Mouse (Mus musculus) left cerebral cortex, postnatal 36 days (tissue): ENCODE data around the gene Megf8. TPM values are rescaled to one million over a fixed set of nuclear protein-coding genes. Genes with fewer than 3 reads are reported as not detected.

ENCODE experiments used
- DNase-seq, 2 experiments: peaks; one replicate each; pipeline ENCODE4 v3.0.0; 2021 to 2022; ENCODE audit warnings: low spot score in 2 of 2, mixed read lengths in 1 of 2
- intact Hi-C: fragments of 180-260 bp; cut with DNase I; formaldehyde crosslinking; loops from one replicate; pipeline ENCODE4 v1.15.1; 2025
- total RNA-seq, 2 experiments: library from RNA; stranded (reverse); gene quantifications; 2 replicates each; pipeline ENCODE4 v1.2.3; 2021

Megf8 gene
- total RNA-seq, 2 experiments from 2014 or later, result 108 to 110 TPM

DNA sequence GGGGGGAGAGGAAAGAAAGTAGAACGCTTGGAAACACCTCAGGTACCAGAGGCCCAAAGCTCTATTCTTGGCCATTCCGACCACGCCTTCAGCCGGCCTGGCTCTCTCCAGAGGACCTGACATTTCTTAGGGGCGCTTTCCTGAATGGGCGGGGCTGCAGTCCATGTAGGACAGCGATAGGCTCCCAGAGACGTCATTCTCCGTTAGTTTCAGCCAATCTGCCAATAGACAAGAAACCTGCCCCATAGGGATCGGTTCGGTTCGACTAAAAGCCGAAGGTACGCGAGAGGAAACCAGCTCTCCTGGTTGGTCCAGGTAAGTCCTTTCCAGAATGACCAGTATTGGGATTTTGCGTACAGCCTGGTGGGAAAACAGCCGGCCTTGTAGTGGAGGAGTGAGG, 59.6 kb downstream of the Megf8 start:
- peak; percentile 88 to 90 for DNase-seq
- intact Hi-C loops, result no loop called here

DNA sequence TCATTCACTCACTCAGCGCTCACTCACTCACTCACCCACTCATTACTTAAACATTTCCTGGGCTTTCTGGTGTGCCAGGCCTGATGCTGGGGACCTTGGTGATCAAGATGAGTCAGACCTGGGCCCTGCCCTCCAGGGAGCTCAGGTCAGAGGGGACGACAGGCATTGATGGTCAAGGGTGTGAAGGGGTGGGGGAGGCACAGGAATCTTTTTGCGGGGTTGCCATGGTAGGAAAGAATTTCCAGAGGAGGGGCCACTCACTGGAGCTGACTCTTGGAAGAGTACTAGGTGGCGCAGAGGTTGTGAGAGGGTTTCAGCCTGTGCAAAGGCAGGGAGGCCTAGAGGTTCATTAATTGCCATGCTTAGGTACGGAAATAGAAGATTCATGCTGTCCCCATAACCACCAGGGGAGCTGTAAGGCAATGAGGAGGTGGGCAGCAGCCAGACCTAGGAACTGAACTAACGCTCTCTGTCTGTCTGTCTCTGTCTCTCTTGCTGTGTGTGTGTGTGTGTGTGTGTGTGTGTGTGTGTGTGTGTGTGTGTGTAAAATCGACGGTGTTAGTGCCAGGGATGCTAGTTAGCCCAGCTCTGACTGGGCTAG, 60.2 kb downstream of the Megf8 start:
- intact Hi-C loops, result no loop called here
- no peak for DNase-seq

DNA sequence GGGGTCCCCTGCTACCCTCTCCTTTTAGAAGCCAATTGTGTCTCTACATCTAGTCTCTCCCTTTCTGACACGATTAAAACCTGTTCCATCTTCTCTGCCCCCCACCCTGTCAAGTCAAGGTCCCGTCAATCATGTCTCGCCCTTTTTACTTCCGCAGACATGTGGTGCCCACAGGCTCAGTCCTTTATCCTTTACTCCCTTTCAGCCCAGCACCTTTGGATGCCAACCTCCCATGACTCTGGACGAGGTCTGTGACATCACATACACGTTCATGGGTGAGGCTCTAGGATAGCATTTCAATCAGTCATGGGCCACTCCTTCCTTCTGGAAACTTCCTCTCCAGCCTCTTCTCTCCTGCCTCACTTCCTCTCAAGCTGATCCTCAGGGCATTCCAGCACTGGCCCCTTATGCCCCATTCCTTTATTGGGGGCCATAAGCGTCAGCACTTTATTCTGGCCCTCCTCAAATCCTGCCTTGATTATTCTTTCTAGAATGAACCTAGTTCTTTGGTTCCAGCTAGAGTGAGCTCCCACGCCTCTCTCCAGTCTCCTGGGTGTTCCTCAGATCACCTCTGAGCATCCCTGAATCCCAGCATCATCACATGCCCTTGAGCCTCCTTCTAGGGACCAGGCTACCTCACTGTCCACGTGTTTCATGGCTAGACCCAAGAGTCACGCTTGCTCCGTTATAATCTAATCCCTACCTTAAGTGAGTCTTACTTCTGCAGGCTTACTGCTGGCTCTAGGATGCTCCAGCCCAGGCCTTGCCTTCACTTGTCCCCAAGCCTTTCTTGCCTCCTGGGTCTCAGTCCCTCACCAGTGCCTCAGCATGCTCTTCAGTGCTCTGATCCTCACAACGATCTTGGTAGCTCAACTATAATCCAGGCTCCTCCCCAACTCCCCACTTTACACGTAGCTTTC, 61.5 kb downstream of the Megf8 start:
- no peak for DNase-seq
- intact Hi-C loops, result no loop called here

DNA sequence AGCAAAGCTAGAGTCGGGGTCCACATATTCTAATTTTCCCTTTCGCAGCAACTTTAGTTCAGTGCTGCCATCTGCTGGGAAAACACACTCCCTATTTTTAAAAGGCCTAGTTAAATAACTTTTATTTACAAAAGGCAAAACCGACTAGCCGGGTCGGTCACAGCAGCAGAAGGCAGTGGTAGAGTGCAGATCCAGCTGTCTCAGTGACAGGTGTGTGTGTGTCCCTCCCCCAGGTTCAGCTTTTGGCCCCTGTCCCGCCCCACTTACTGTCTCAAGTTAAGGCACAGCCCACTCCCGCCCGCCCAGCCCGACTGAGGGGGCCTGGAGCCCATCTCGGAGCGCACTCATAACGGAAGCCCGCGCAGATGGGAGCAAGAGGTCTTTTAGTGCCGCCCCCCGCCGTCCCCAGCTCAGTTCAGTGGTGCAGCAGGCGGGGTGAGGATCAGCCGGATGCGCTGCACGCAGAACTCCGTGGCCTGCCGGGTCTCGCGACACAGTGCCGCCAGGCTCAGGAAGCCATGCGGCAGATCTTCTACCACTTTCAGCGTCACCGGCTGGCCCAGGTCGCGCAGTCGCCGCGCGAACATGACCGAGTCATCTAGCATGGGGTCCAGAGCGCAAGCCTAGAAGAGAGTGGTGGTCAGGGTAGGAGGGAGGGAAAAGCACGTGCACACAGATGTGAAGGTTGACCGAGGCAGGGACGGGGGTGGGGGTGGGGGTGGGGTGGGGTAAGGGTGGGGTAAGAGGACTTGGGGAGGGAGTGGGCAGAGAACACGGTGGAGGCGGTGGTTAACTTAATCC, 62.8 kb downstream of the Megf8 start:
- no peak for DNase-seq
- intact Hi-C loops, result no loop called here

DNA sequence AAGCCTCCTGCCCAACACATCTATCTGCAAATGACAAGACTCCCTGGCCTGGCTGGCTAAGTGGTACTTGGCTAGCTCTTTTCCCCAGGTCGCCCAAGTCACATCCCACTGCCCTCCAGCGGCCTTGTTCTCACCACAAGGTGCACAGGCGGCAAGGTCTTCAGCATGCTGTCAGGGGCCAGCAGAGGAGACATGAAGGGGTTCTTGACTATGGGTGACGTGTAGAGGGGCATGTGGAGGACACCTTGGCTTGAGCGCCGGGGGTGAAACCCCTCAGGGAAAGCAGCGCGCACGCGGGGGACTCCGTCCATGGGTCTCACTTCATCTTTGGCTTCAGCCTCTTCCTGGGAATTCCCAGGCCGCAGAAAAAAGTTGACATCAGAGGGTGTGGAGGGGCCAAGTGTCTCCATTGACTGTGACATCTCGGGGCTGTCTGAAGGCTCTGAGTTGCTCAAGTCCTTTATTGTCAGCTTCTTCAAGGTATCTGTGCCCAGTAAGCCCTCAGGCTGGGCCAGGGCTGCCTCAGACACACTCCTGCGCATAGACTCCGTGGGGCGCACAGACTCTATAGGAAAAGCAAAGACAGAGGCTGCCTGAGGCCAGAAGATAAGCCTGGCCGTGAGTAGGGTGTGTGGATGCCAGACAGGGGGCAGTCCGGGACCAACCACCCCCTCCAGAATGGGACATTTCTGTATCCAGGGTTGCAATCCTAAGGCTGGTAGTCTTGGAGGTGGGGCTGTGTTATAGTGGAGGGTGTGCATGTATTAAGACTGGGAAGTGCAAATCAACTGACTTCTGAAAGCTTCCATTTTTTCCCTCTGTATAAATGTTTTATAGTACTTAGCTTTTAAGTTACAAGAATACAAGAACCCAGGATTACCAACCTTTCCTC, 63.7 kb downstream of the Megf8 start:
- intact Hi-C loops, result no loop called here
- DNase-seq, result no peak

DNA sequence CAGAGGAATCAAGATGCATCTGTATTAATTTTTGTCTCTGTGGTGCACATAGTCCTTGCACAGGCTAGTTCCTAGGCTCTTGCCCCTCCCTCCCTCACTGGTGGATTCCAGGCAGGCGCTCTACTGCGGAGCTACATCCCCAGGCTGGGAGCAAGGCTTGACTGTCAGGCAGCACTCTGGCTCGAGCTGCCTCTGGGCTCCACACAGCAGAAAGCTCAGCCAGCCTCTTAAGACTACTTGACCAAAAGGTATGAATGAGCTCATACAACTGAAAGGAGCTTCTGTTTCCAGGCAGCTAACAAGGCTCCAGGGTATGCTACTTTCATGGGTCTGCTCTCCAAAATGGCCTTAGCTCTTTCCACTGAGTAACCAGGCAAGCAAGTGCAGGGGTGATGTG, 64.3 kb downstream of the Megf8 start:
- DNase-seq, result no peak
- intact Hi-C loops, result no loop called here

DNA sequence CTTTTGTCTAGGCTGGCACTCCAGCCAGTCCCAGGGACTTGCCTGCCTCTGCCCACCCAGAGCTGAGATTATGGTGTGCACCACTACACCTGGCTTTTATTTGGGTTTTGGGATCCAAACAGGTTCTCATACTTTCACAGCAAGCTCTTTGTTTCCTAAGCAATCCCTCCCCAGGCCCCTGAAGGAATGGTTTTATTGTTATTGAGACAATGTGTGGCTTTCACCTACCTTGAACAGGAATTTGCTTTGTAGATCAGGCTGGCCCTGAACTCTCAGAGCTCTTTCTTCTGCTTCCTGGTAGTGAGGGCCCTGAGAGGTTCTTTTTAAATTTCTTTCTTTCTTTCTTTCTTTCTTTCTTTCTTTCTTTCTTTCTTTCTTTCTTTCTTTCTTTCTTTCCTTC, 65.6 kb downstream of the Megf8 start:
- intact Hi-C loops, result no loop called here
- DNase-seq, result no peak

DNA sequence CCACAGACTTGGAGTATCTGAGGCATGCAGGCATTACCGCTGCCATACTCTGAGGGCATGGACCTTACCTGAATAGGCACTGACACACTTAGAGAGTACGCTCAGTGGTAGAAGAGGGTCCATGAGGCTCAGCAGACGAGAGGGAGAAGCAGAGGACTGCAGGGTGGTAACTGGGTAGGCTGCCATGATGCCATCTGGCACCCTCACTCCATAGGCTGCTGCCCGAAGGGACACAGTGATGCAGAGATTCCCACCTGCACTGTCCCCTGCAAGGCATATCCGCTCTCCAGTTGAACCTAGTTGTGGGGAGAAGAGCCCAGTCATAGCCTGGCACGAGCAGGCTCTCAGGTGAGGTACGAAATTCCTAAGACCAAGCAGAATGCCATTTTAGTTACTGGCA, 66.4 kb downstream of the Megf8 start:
- intact Hi-C loops, result no loop called here
- no peak for DNase-seq

DNA sequence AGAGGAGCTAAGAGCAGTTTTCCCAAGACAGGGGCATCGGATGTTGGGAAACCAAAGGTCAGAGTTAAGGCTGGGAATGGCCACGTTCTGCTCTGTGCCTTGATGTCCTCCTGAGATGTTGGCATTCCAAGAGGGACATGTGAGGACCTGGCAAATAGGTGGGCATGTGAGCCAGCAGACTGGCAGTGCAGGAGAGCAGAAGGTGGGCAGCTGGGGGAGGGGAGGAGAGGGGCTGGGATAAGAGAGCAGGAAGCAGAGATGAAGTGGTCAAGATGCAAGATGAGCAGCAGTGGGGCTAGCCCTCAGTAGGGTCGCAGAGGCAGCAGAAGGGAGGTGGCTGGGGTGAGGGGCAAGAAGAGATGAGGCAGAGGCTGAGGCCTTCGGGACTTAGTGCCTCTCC, 66.9 kb downstream of the Megf8 start:
- DNase-seq, result no peak

DNA sequence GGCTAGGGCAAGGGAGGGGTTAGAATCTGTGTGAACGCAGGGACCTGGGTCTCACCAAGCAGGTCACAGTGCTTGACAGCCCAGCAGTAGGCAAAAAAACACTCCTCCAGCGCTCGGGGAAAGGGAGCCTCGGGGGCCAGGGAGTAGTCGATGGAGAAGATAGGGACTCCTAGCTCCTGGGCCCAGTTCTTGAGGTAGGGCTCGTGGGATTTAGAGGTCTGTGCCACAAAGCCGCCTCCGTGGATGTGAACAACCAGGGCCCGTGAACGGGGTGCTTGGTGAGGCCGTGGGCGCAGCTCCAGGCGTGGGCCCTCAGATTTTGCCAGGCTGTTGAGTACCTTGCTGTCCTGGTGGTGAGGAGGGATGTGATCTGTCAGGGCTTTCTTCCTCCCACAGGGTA, 67.4 kb downstream of the Megf8 start:
- intact Hi-C loops, result no loop called here
- no peak for DNase-seq

More for the DNA sequence above, 66.9 kb downstream of the Megf8 start:
- intact Hi-C loops, result no loop called here

DNA sequence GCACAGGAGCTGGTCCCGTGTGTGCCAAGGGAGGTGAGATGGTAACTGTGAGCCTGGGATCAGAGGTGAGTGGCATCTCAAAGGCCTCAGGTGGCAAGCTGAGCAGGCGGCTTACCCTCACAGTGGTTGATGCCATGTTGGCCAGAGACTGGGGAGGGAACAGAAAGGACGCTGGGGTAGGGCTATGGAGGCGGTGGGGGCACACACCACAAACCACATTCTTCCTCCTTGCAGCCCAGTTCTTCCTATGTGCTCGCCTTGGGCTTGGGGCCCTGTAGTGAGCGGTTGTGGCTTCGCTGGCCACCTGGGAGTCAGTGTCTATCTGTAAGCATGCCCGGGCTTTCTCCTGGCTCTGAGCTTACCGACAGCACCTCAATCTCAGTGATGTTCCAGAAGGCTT, 67.9 kb downstream of the Megf8 start:
- no peak for DNase-seq
- intact Hi-C loops, result loop anchor here (5.0 kb wide), 1 partner anchor 143 kb away; no protein-coding TSS in a partner anchor

DNA sequence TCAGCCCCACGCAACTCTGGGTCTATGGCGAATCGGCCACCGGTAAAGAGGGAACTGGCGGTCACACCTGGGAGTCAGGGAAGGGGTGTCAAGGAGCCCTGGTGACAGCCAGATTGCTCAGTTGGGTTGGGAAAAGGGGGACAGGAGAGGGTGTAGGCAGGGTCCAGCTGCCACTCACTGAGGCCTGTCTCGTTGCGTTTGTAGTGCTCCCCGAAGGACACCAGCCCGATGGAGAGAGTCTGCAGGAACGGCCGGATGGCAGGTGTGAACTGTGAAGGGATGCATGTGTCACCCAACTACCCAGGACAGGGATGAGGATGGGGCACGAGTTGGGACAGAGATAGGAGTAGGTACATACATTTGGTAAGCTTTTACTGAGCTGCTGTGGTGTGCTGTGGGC, 68.3 kb downstream of the Megf8 start:
- no peak for DNase-seq
- intact Hi-C loops, result loop anchor here (5.0 kb wide), 1 partner anchor 143 kb away; no protein-coding TSS in a partner anchor

DNA sequence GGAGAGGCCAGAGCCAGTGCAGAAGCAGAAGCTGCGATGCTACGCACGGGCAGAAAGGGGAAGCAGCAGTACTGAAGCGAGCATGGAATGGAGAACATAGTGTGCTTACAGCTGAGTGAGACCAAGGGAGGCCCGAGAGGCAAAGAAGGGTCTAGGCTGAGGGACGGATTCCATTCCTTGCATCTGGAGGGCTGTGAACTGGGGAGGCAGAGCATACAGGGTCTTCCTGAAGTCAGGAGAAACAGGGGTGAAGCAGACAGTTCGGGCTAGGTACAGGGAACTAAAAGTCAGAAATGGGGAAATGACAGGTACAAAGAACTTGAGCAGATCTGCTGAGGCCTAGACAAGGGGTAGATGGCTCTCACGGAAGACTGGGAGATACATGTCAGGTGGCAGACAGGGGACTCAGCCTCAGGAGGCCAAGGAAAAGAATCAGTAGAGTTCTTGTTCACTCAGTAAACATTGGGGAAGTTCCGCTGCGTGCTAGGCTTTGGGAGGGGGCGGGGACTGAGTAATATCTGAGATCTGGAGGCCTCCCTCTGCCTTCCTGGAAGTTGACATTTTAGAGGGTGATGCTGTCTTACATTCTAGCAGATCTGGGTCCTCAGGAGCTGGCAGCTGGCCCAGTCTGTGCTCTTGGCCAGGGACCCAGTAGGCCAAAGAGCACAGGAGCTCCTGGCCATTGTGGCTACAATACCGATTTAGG, 69.0 kb downstream of the Megf8 start:
- DNase-seq, result no peak
- intact Hi-C loops, result loop anchor here (5.0 kb wide), 1 partner anchor 144 kb away; no protein-coding TSS in a partner anchor

DNA sequence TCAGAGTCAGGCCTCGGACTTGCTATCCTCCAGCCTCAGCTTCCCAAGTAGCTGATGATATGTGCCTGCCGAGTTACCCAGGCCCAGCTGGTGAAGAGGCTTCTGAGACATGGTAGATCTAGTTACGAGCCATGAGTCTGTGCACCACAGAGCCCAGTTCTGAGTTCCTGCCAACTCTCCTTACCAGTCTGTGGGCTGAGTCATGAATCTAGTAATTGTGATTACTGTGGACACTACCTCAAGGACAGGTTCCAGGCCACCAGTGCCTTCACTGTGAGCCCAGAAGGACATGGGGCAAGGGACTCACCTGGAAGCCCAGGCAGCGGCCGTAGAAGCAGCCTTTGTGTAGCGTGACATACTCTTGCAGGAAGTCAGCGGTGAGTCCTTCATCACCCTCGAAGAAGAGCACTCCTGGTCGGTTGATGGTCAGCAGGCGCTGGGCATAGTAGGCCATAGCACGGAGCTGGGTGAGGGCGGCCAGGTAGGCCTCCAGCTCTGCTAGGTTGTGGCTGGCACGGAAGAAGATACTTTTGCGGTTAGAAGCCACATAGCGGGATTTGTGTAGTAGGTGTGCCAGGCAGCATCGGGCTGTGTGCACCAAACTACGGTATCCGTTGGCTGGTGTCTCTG, 71.0 kb downstream of the Megf8 start:
- intact Hi-C loops, result loop anchor here (5.0 kb wide), 1 partner anchor 146 kb away; no protein-coding TSS in a partner anchor
- DNase-seq, result no peak

DNA sequence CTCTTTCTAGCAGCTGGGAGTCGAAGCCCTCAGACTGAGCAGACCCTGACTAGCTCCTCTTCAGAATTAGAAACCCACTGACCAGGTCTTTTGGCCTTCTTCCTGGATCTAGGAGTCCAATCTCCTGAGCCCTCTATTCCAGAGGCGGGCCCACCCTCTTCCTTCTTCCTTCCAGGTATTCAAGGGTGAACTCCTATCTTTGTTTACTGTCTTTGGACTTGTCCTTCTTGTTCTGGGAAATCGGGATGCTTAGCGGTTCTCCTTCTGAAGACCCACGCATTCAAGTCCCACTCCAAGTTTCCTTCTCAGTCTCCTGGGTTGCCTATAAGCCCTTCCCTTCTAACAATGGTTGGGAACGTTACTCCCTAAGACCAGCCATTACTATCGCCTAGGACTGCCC, 72.0 kb downstream of the Megf8 start:
- intact Hi-C loops, result loop anchor here (5.0 kb wide), 1 partner anchor 147 kb away; no protein-coding TSS in a partner anchor
- DNase-seq, result no peak

DNA sequence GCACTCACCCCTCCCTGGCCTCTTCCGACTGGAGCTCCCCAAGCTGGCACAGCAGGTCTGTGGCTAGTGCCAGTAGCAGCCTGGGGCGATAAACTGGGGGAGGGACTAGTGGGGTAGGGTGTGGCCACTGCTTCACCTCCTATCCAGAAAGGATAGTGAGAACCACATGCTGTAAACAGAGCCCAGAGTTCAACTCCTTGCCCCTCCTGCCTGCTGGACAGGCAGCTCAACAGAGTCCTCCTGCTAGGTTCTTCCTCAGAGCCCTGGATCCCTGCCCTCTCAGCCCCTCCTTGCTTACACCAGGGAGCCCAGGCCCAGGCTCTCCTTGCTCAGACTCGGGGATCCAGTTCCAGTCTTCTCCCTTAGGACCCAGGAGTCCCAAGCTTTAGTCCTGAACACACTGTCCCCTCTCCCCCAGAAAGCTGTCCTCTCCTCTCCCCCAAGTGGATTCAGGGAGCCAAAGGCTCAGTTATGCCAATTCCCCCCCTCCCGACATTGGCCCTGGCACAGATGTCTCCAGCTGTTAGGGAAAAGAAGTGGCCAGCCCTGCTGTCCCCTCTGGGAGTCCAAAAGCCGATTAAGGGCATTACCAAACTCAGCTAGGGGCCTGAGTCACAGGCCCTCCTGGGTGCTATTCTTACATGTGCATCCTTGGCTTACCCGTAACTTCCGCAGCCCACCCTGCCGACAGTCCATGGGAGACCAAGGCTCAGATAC, 73.2 kb downstream of the Megf8 start:
- DNase-seq, result no peak
- intact Hi-C loops, result no loop called here

DNA sequence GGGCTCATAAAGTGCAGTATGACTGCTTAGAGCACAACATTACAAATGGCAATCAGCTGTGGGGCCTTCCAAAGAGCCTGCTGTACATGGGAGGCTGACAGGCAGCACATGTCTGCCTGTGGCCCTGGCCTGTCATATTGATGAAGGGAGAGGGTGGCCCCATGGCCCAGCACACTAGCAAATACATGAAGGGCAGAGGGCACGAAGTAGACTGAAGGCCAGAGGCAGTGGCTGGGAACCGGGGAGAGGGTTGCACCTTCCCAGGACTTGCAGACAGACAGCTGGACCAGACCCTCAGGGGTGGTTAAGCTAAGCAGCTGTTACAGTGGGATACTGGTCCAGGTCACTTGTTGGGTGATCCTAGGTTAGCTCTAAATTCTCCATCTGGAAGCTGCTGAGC, 74.0 kb downstream of the Megf8 start:
- intact Hi-C loops, result no loop called here
- no peak for DNase-seq
